Mouse (Mus musculus): Measurements from ENCODE around the gene Fgfr2. TPM values are rescaled to one million over a fixed set of nuclear protein-coding genes. Genes with fewer than 3 reads are reported as not detected.

Gene Fgfr2
- polyA plus RNA-seq, 1 experiment from 2014 or later, result 110 TPM

GRCm38 (mm10) chr7:130606958-130607357 lies 2516.2 kb downstream of the Fgfr2 start:
- Histone ChIP-seq H3K4me3 (ENCODE audit: low read depth, low read length) (no peak overlapping the region), H3K9me3 (ENCODE audit: low read length) (no peaks in the 10 kb centered on the region), H3K9ac (replicated peaks; ENCODE audit: low read depth) (no peak overlapping the region), H3K4me1 (ENCODE audit: insufficient read depth, low read depth, low read length) (no peaks in the 10 kb centered on the region), H3K4me2 (replicated peaks; ENCODE audit: low read depth, low read length) (no peak overlapping the region), H3K36me3 (ENCODE audit: insufficient read depth, low read length) (no peaks in the 10 kb centered on the region), H3K27me3 (replicated peaks; ENCODE audit: insufficient read depth, low read length) (no peaks in the 10 kb centered on the region), H3K27ac (ENCODE audit: low read length) (no peak overlapping the region)
- ATAC-seq (no peak), DNase-seq (ENCODE audit: low spot score) (no peak)
- WGBS, result 84% methylated on average over 4 of the region's 4 CpGs
- TF ChIP-seq CTCF (IDR thresholded peaks at IDR 0.05), result no peak

DNA sequence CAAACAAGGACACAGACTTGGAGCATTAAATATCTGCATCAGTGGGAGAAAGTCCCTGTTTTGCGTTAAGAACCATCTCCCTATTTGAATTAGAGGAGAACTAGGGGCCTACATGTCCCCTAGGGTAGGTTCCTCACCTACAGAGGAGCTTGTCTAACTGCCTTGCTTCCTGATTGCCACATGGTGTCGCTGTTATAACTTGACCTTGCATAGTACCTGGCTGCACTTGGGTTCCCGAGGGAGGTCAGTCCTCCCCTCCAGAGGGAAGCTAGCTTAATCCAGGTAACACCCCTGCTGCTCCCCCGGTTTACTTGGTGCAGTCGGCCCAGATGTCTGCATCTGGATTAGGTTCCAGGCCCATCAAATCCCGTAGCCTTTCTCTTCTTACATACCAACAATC lies 2518.0 kb downstream of the Fgfr2 start:
- TF ChIP-seq EP300 (IDR thresholded peaks at IDR 0.05) (no peak), CTCF (IDR thresholded peaks at IDR 0.05) (peak; percentile 86)
- no peak overlapping the region for H3K27ac ChIP-seq (ENCODE audit: low read length)
- H3K36me3 ChIP-seq (ENCODE audit: insufficient read depth, low read length), result no peaks in the 10 kb centered on the region
- H3K4me3 ChIP-seq (ENCODE audit: low read depth, low read length), result no peak overlapping the region
- H3K27me3 ChIP-seq (replicated peaks; ENCODE audit: insufficient read depth, low read length), result no peaks in the 10 kb centered on the region
- H3K9ac ChIP-seq (replicated peaks; ENCODE audit: low read depth), result no peak overlapping the region
- no peaks in the 10 kb centered on the region for H3K9me3 ChIP-seq (ENCODE audit: low read length)
- peak; percentile 53; the same call in 1 of the 2 replicates for ATAC-seq
- no peaks in the 10 kb centered on the region for H3K4me1 ChIP-seq (ENCODE audit: insufficient read depth, low read depth, low read length)
- WGBS, result 20% methylated on average over 6 of the region's 6 CpGs
- peak; percentile 52 for DNase-seq (ENCODE audit: low spot score)
- no peak overlapping the region for H3K4me2 ChIP-seq (replicated peaks; ENCODE audit: low read depth, low read length)

- Histone ChIP-seq H3K9me3 (ENCODE audit: low read length) (no peaks in the 10 kb centered on the region), H3K4me2 (replicated peaks; ENCODE audit: low read depth, low read length) (no peak overlapping the region), H3K4me1 (ENCODE audit: insufficient read depth, low read depth, low read length) (no peaks in the 10 kb centered on the region), H3K27ac (ENCODE audit: low read length) (no peak overlapping the region), H3K9ac (replicated peaks; ENCODE audit: low read depth) (no peak overlapping the region), H3K4me3 (ENCODE audit: low read depth, low read length) (no peak overlapping the region), H3K36me3 (ENCODE audit: insufficient read depth, low read length) (no peaks in the 10 kb centered on the region), H3K27me3 (replicated peaks; ENCODE audit: insufficient read depth, low read length) (no peaks in the 10 kb centered on the region)
- 64% methylated on average over 2 of the region's 2 CpGs for WGBS
- ATAC-seq (no peak), DNase-seq (ENCODE audit: low spot score) (no peak)
- no peak for TF ChIP-seq EP300 (IDR thresholded peaks at IDR 0.05)
- TF ChIP-seq CTCF (IDR thresholded peaks at IDR 0.05), result no peak
These were observed 2518.8 kb downstream of the Fgfr2 start for GRCm38 (mm10) chr7:130604390-130604789.

DNA sequence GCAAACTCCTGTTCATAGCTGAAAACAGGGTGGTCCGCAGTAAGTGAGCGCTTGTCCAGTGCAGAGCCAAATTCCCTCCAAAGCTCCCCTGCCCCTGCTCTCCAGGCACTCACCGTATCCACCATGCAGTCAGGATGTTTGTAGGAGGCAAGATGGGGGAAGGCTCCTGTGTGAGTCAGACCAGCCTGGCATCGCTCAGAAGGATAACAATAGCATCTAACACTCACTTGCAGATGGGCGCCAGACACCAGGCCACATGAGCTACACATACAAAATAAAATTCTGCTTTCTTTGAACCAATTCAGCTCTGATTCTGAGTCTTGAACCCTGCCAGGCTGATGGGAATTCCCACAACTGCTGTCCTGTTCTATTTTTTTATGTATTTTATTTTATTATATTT lies 2519.6 kb downstream of the Fgfr2 start:
- ATAC-seq (no peak), DNase-seq (ENCODE audit: low spot score) (no peak)
- no peak overlapping the region for H3K27ac ChIP-seq (ENCODE audit: low read length)
- H3K36me3 ChIP-seq (ENCODE audit: insufficient read depth, low read length), result no peaks in the 10 kb centered on the region
- no peaks in the 10 kb centered on the region for H3K4me1 ChIP-seq (ENCODE audit: insufficient read depth, low read depth, low read length)
- H3K4me3 ChIP-seq (ENCODE audit: low read depth, low read length), result no peak overlapping the region
- WGBS, result 81% methylated on average over 5 of the region's 5 CpGs
- no peaks in the 10 kb centered on the region for H3K9me3 ChIP-seq (ENCODE audit: low read length)
- no peak for TF ChIP-seq CTCF (IDR thresholded peaks at IDR 0.05)
- no peak for TF ChIP-seq EP300 (IDR thresholded peaks at IDR 0.05)
- H3K4me2 ChIP-seq (replicated peaks; ENCODE audit: low read depth, low read length), result no peak overlapping the region
- no peaks in the 10 kb centered on the region for H3K27me3 ChIP-seq (replicated peaks; ENCODE audit: insufficient read depth, low read length)
- H3K9ac ChIP-seq (replicated peaks; ENCODE audit: low read depth), result no peak overlapping the region

GRCm38 (mm10) chr7:130602804-130603203 lies 2520.3 kb downstream of the Fgfr2 start:
- no peaks in the 10 kb centered on the region for H3K4me1 ChIP-seq (ENCODE audit: insufficient read depth, low read depth, low read length)
- no peak overlapping the region for H3K9ac ChIP-seq (replicated peaks; ENCODE audit: low read depth)
- no peaks in the 10 kb centered on the region for H3K36me3 ChIP-seq (ENCODE audit: insufficient read depth, low read length)
- no peak for ATAC-seq
- no peak for DNase-seq (ENCODE audit: low spot score)
- WGBS, result 75% methylated on average over 1 of the region's 1 CpGs
- no peak for TF ChIP-seq EP300 (IDR thresholded peaks at IDR 0.05)
- no peak for TF ChIP-seq CTCF (IDR thresholded peaks at IDR 0.05)
- H3K9me3 ChIP-seq (ENCODE audit: low read length), result no peaks in the 10 kb centered on the region
- H3K4me2 ChIP-seq (replicated peaks; ENCODE audit: low read depth, low read length), result no peak overlapping the region
- H3K27ac ChIP-seq (ENCODE audit: low read length), result no peak overlapping the region
- no peak overlapping the region for H3K4me3 ChIP-seq (ENCODE audit: low read depth, low read length)
- no peaks in the 10 kb centered on the region for H3K27me3 ChIP-seq (replicated peaks; ENCODE audit: insufficient read depth, low read length)

DNA sequence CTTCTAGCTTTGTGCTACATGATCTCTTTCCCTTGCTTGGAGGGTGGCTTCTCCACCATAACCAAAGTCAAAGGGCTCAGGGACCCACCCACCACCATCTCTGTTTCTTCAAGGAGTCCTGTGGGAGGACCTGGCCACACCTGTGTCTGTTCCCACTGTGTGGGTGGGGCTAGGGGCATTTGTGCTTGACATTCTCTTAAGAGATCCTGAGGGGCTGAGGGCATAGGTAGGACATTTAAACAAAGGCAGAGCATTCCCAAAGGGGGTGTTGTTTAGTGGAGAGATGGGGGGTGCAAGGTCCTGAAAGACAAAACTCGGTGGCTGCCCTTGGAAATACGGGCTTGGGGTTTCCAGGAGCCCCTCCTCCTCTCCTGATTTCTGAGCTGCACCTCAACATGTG lies 2522.6 kb downstream of the Fgfr2 start:
- H3K9me3 ChIP-seq (ENCODE audit: low read length), result no peaks in the 10 kb centered on the region
- 0 out of 2 replicates have a peak, but pooled peaks have one; percentile 31 for ATAC-seq
- no peak overlapping the region for H3K9ac ChIP-seq (replicated peaks; ENCODE audit: low read depth)
- no peaks in the 10 kb centered on the region for H3K36me3 ChIP-seq (ENCODE audit: insufficient read depth, low read length)
- no peaks in the 10 kb centered on the region for H3K4me1 ChIP-seq (ENCODE audit: insufficient read depth, low read depth, low read length)
- no peak overlapping the region for H3K4me3 ChIP-seq (ENCODE audit: low read depth, low read length)
- 54% methylated on average over 2 of the region's 2 CpGs for WGBS
- no peaks in the 10 kb centered on the region for H3K27me3 ChIP-seq (replicated peaks; ENCODE audit: insufficient read depth, low read length)
- no peak for TF ChIP-seq EP300 (IDR thresholded peaks at IDR 0.05)
- TF ChIP-seq CTCF (IDR thresholded peaks at IDR 0.05), result no peak
- H3K27ac ChIP-seq (ENCODE audit: low read length), result no peak overlapping the region
- DNase-seq (ENCODE audit: low spot score), result no peak
- no peak overlapping the region for H3K4me2 ChIP-seq (replicated peaks; ENCODE audit: low read depth, low read length)

GRCm38 (mm10) chr7:130600074-130600473 lies 2523.1 kb downstream of the Fgfr2 start:
- 53% methylated on average over 3 of the region's 3 CpGs for WGBS
- TF ChIP-seq CTCF (IDR thresholded peaks at IDR 0.05), result no peak
- no peak overlapping the region for H3K4me3 ChIP-seq (ENCODE audit: low read depth, low read length)
- ATAC-seq, result no peak
- H3K27ac ChIP-seq (ENCODE audit: low read length), result no peak overlapping the region
- no peaks in the 10 kb centered on the region for H3K9me3 ChIP-seq (ENCODE audit: low read length)
- H3K4me2 ChIP-seq (replicated peaks; ENCODE audit: low read depth, low read length), result no peak overlapping the region
- H3K36me3 ChIP-seq (ENCODE audit: insufficient read depth, low read length), result no peaks in the 10 kb centered on the region
- no peaks in the 10 kb centered on the region for H3K4me1 ChIP-seq (ENCODE audit: insufficient read depth, low read depth, low read length)
- H3K27me3 ChIP-seq (replicated peaks; ENCODE audit: insufficient read depth, low read length), result no peaks in the 10 kb centered on the region
- DNase-seq (ENCODE audit: low spot score), result no peak
- H3K9ac ChIP-seq (replicated peaks; ENCODE audit: low read depth), result no peak overlapping the region
